Mouse (Mus musculus) stomach, postnatal 0 days (tissue): ENCODE measurements around the gene Pwwp2b.

Experiments
- CTCF ChIP-seq: IDR thresholded peaks from 2 replicates; pipeline ENCODE4 v1.5.1; 2016; ENCODE audit warnings: antibody characterized with exemption, low read depth, mild to moderate bottlenecking, moderate library complexity
- EP300 ChIP-seq: optimal IDR thresholded peaks from 2 replicates; pipeline ENCODE3; 2016; ENCODE audit warnings: antibody characterized with exemption

- no peak for TF ChIP-seq CTCF
- no peak for TF ChIP-seq EP300
These were observed 22.5 kb downstream of the Pwwp2b start for GRCm38 (mm10) chr7:139270738-139271137.
